Mouse (Mus musculus) embryo, embryonic 10 days (tissue): ENCODE measurements at regions not wholly inside any gene's neighbourhood (a gene's known extent, or its start where the extent isn't known, plus 50 kb on each side); places are given as distances from the start of the nearest gene placed in this dataset.

Experiments used
- DNase-seq: peaks from one replicate; pipeline ENCODE4 v3.0.0-alpha.2; 2015; ENCODE audit warnings: low spot score

DNA sequence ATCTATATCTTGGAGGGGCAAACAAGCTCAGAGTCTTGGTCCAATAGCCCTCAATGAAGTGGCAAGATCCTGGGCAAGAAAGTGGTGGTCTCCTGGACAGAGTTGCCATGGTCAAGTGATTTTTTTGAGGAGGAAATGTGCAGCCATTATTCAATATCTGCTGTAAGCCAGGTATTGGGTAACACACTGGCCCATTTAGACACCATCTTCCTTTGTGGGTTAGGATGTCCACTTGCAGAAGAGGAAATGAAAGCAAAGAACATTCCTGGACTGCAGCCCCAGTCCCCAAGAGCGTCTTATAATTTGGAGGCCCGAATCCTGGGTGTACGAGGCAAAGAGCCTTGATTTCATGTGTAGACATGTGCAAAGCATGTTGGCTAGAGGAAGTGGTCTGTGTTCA is 56.3 kb upstream of the Pitx1 start:
- no peak for DNase-seq

DNA sequence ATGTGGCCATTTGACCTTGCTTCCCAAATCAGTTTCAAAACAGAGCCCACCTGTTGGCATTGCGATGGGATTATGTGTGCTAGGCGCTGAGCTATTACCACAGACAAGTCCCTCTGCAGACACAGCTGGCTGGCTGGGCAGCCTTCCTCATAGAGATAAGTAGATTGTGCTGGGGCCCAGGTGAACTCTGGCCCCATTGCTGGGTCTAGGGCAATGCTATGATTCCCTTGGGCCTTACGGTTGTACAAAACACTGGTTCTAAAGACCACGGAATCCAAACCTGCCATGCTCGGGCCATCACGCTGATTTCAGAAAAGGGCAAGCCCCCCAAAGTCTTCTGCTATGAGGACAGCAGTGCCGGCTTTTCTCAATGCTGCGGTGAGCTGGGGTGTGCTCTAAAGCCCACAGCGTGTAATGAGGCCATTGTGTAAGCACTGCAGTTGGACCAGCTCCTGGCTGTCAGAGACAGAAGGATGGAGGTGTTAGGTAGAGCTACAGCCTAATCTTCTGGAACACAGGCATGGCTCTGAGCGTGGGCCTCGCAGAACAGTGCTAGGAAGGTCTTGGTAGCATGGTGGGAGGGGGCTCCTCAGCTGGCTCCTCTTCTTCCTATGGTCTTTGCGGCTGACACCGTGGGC is 51.2 kb upstream of the Pitx1 start:
- DNase-seq = no peak
